Mouse (Mus musculus): ENCODE measurements at regions not wholly inside any gene's neighbourhood (a gene's known extent, or its start where the extent isn't known, plus 50 kb on each side); places are given as distances from the start of the nearest gene placed in this dataset.
"Not testable (repeated sequence)": the region's sequence is repeated elsewhere in the genome, so short reads cannot be mapped to it uniquely, and the experiment has no call there.

- DNase-seq (ENCODE audit: low spot score), result no peak
- intact Hi-C loops (cut with DNase I), result no loop called here
Observed at GRCm38 (mm10) chr7:36236673-36237072, 433.9 kb upstream of the Zfp507 start.

GRCm38 (mm10) chr7:36229031-36229430 lies 426.2 kb upstream of the Zfp507 start:
- intact Hi-C loops (cut with DNase I), result no loop called here
- no peak for DNase-seq (ENCODE audit: low spot score)

GRCm38 (mm10) chr7:36224416-36224815 lies 421.6 kb upstream of the Zfp507 start:
- intact Hi-C loops (cut with DNase I), result no loop called here

GRCm38 (mm10) chr7:36218386-36218785 lies 415.6 kb upstream of the Zfp507 start:
- intact Hi-C loops (cut with DNase I), result no loop called here
- DNase-seq (ENCODE audit: low spot score), result no peak

More at GRCm38 (mm10) chr7:36224416-36224815, 421.6 kb upstream of the Zfp507 start:
- no peak for DNase-seq (ENCODE audit: low spot score)

- intact Hi-C loops (cut with DNase I), result no loop called here
- no peak for DNase-seq (ENCODE audit: low spot score)
Observed at GRCm38 (mm10) chr7:36210034-36210433, 407.2 kb upstream of the Zfp507 start.

GRCm38 (mm10) chr7:36207525-36208260 lies 404.9 kb upstream of the Zfp507 start:
- DNase-seq (ENCODE audit: low spot score), result no peak
- intact Hi-C loops (cut with DNase I), result no loop called here

GRCm38 (mm10) chr7:36198091-36198700 lies 395.4 kb upstream of the Zfp507 start:
- intact Hi-C loops (cut with DNase I), result no loop called here
- no peak for DNase-seq (ENCODE audit: low spot score)

- intact Hi-C loops (cut with DNase I), result no loop called here
- DNase-seq (ENCODE audit: low spot score), result no peak
Observed at GRCm38 (mm10) chr7:36196154-36196720, 393.4 kb upstream of the Zfp507 start.

- no peak for DNase-seq (ENCODE audit: low spot score)
- intact Hi-C loops (cut with DNase I), result no loop called here
Observed at GRCm38 (mm10) chr7:36192645-36193044, 389.8 kb upstream of the Zfp507 start.

- intact Hi-C loops (cut with DNase I), result no loop called here
Observed at GRCm38 (mm10) chr7:36177947-36178346, 375.1 kb upstream of the Zfp507 start.

GRCm38 (mm10) chr7:36175296-36175695 lies 372.5 kb upstream of the Zfp507 start:
- intact Hi-C loops (cut with DNase I), result no loop called here
- no peak for DNase-seq (ENCODE audit: low spot score)

More at GRCm38 (mm10) chr7:36177947-36178346, 375.1 kb upstream of the Zfp507 start:
- DNase-seq (ENCODE audit: low spot score), result no peak

GRCm38 (mm10) chr7:36172511-36172910 lies 369.7 kb upstream of the Zfp507 start:
- intact Hi-C loops (cut with DNase I); DNase-seq (ENCODE audit: low spot score): not testable (repeated sequence)

- intact Hi-C loops (cut with DNase I), result no loop called here
- DNase-seq (ENCODE audit: low spot score), result no peak
Observed at GRCm38 (mm10) chr7:36157270-36157945, 354.6 kb upstream of the Zfp507 start.

- intact Hi-C loops (cut with DNase I), result no loop called here
- no peak for DNase-seq (ENCODE audit: low spot score)
Observed at GRCm38 (mm10) chr7:36156595-36156994, 353.8 kb upstream of the Zfp507 start.

GRCm38 (mm10) chr7:36155576-36155975 lies 352.8 kb upstream of the Zfp507 start:
- intact Hi-C loops (cut with DNase I), result no loop called here
- no peak for DNase-seq (ENCODE audit: low spot score)

- no peak for DNase-seq (ENCODE audit: low spot score)
Observed at GRCm38 (mm10) chr7:36155159-36155558, 352.4 kb upstream of the Zfp507 start.

GRCm38 (mm10) chr7:36150871-36151560 lies 348.2 kb upstream of the Zfp507 start:
- no peak for DNase-seq (ENCODE audit: low spot score)
- intact Hi-C loops (cut with DNase I), result no loop called here

More at GRCm38 (mm10) chr7:36155159-36155558, 352.4 kb upstream of the Zfp507 start:
- intact Hi-C loops (cut with DNase I), result no loop called here

GRCm38 (mm10) chr7:36136571-36136970 lies 333.8 kb upstream of the Zfp507 start:
- DNase-seq (ENCODE audit: low spot score), result no peak
- intact Hi-C loops (cut with DNase I), result no loop called here

- intact Hi-C loops (cut with DNase I), result no loop called here
- DNase-seq (ENCODE audit: low spot score), result no peak
Observed at GRCm38 (mm10) chr7:36134557-36134956, 331.8 kb upstream of the Zfp507 start.

GRCm38 (mm10) chr7:36133658-36134143 lies 330.9 kb upstream of the Zfp507 start:
- intact Hi-C loops (cut with DNase I), result no loop called here
- DNase-seq (ENCODE audit: low spot score), result no peak

All from heart, postnatal 25 days (tissue).